Mouse (Mus musculus) Patski (cell line): ENCODE measurements around the gene Col4a3. TPM values are rescaled to one million over a fixed set of nuclear protein-coding genes. Genes with fewer than 3 reads are reported as not detected.

Source experiments
- ATAC-seq: fragments of 100-300 bp; one replicate; pipeline ENCODE4 v1.8.0; 2021
- CTCF ChIA-PET: fragments of 350-600 bp; sonication (Branson Sonifier 250); formaldehyde crosslinking; loops from one replicate; lab custom pipeline; 2022; ENCODE audit warnings: inconsistent platforms; lab: Charles Lee
- POLR2A ChIA-PET: fragments of 350-600 bp; sonication (Branson Sonifier 250); formaldehyde crosslinking; loops from one replicate; lab custom pipeline; 2022; ENCODE audit warnings: antibody characterized with exemption, inconsistent platforms; lab: Charles Lee
- DNase-seq: peaks from one replicate; pipeline ENCODE4 v3.0.0-alpha.2; 2011; ENCODE audit warnings: low read depth, low spot score
- H3K27me3 ChIP-seq: fragments of 371-371 bp; one replicate; pipeline ENCODE4 v1.5.1; 2021
- CTCF ChIP-seq: fragments of 100-300 bp; IDR thresholded peaks from one replicate; pipeline ENCODE4 v1.5.1; 2021
- in situ Hi-C: fragments of 300-500 bp; cut with MboI; formaldehyde crosslinking; loops from 3 replicates; pipeline ENCODE4 v1.11.1; 2018; ENCODE audit warnings: low pct_unique_long_range_greater_than_20kb, mixed read lengths
- polyA plus RNA-seq: library from polyadenylated mRNA; unstranded; gene quantifications from one replicate; pipeline ENCODE4 v1.2.3, GENCODE M21; 2021

The Col4a3 gene
- polyA plus RNA-seq, 1 experiment from 2014 or later = 70.1 TPM

DNA sequence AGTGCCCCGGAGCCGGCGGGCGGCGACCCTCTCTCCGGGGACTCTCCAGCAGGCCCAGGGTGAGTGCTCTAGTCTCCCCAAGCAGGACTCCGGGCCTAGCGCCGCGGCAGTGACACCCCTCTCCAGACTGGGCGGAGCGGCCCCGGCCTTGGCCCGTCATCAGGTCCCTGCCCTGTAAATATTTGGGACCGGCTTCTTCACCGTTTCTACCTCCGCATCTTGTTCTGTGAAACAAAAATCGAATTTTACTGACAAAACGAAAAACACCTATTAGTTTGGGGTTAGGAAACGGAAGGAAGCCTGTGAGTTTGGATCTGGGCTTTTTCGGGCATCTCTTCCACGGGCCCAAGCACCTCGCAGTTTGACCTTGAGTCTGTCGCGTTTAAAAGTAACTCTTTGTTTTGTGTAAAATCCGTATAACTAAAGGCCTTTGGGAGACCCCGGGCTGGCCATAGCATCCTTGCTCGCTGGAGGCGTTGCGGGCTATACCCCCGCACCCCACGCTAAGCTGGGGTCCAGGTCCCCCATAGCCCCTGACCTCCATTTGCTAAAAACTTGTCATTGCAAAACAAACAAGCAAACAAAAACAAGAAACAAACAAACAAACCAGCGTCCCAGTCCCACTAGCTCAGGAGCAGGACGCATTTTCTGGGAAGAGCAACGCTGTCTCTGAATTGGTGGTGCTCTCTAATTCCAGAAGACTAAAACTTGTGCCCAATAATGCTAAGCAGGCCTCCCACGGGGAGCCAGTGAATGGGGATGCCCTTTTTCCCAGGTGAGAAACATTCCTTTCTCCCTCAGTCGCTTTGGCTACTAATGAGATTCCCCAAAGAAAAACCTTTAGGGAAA is 138.5 kb downstream of the Col4a3 start:
- no peak for TF ChIP-seq CTCF
- POLR2A ChIA-PET = no interaction called here
- DNase-seq = no peak
- in situ Hi-C loops = no loop called here
- no peaks in the 10 kb centered on the region for H3K27me3 ChIP-seq
- CTCF ChIA-PET = interaction anchor here (0.6 kb wide), 1 partner anchor 265 kb away, joined by 3 read pairs; no protein-coding TSS in a partner anchor
- ATAC-seq = peak; percentile 85

GRCm38 (mm10) chr1:82725875-82726185 is 139.1 kb downstream of the Col4a3 start:
- POLR2A ChIA-PET = no interaction called here

GRCm38 (mm10) chr1:82726482-82726881 is 139.8 kb downstream of the Col4a3 start:
- POLR2A ChIA-PET = no interaction called here
- no peak for TF ChIP-seq CTCF

More at GRCm38 (mm10) chr1:82725875-82726185, 139.1 kb downstream of the Col4a3 start:
- CTCF ChIA-PET = interaction anchor here (0.6 kb wide), 1 partner anchor 265 kb away, joined by 3 read pairs; no protein-coding TSS in a partner anchor
- ATAC-seq = no peak
- no peak for DNase-seq
- TF ChIP-seq CTCF = no peak
- in situ Hi-C loops = no loop called here
- H3K27me3 ChIP-seq = no peaks in the 10 kb centered on the region

DNA sequence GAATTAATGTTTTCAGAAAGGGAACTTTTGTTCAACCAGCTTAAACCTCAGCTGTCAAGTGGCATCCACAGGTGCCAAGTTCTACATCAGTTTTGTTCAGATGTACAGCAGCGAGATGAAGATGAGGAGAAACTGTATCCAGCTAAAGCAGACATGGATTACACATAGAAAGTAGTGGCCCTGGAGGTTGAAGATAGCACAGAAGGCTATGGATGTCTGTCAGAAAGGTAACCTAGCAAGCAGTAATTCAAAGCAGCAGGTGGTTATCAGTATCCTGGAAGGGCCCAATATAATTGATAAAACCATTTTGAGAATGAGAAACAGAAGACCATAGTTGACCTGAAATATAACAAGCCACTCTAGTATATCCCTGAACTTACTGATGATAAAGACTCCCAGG is 146.6 kb downstream of the Col4a3 start:
- no peaks in the 10 kb centered on the region for H3K27me3 ChIP-seq
- in situ Hi-C loops = no loop called here
- no peak for DNase-seq
- no peak for ATAC-seq
- TF ChIP-seq CTCF = no peak
- ChIA-PET POLR2A (no interaction called here), CTCF (interaction anchor here (1.0 kb wide), 1 partner anchor 21 kb away, joined by 3 read pairs; no protein-coding TSS in a partner anchor)

More at GRCm38 (mm10) chr1:82726482-82726881, 139.8 kb downstream of the Col4a3 start:
- ATAC-seq (no peak), DNase-seq (no peak)
- CTCF ChIA-PET = interaction anchor here (1.7 kb wide), 1 partner anchor 85 kb away, joined by 4 read pairs; no protein-coding TSS in a partner anchor
- in situ Hi-C loops = no loop called here
- H3K27me3 ChIP-seq = no peaks in the 10 kb centered on the region

DNA sequence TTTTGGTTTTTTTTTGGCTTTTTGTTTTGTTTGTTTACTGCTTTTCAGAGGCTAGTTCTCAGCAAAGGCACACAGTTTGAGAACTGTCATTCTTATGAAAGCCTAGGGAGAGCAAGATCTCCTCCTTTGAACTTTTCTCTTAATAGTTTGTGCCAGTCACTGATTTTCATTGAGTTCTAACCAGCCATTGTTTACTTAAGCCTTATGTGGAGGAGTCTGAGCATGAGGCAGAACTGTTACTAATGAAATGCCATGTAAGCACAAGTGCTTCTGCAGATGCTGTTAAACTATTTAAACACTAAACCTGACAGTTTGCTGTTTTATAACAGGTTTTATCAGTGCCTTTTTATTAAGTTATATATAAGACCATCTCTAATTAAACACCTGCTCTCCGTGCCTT is 151.3 kb downstream of the Col4a3 start:
- ATAC-seq (no peak), DNase-seq (no peak)
- no peaks in the 10 kb centered on the region for H3K27me3 ChIP-seq
- ChIA-PET POLR2A (no interaction called here), CTCF (no interaction called here)
- TF ChIP-seq CTCF = no peak
- in situ Hi-C loops = no loop called here

DNA sequence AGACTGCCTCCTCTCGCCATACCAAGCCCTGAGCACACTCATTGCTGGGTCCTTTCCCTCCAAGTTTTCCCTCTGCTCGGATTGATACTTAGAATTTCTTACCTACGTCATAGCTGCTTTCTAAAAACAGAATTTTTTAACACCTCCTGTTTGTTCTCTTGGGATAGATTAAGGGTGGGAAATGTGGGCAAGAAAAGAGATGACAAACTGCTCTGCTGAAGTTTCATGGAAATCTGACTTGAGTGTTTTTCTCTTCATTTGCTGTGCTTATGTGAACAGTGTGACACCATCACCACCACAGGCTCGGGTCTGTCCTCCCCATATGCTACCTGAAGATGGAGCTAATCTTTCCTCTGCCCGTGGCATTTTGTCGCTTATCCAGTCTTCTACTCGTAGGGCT is 154.8 kb downstream of the Col4a3 start:
- H3K27me3 ChIP-seq = no peaks in the 10 kb centered on the region
- ChIA-PET POLR2A (no interaction called here), CTCF (no interaction called here)
- no peak for ATAC-seq
- in situ Hi-C loops = no loop called here
- TF ChIP-seq CTCF = no peak
- no peak for DNase-seq

DNA sequence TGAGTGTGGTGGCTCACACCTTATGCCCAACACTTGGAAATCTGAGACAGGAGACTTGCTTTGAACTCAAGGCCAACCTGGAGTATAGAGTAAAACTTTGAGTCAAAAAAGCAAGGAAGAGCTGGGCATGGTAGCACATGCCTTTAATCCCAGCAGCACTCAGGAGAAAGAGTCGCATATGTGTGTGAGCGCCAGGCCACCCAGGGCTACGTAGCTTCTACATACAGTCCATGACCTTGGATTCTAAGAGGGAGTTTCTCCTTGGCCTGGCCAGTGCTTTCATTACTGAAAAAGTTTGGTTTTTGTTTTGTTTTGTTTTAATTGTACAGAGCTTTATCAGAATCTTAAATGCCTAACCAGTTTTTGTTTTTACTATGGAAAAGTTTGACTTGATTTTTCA is 157.2 kb downstream of the Col4a3 start:
- in situ Hi-C loops = no loop called here
- TF ChIP-seq CTCF = no peak
- POLR2A ChIA-PET = no interaction called here
- no peak for DNase-seq
- no peak for ATAC-seq
- no peaks in the 10 kb centered on the region for H3K27me3 ChIP-seq
- CTCF ChIA-PET = interaction anchor here (1.0 kb wide), 1 partner anchor 21 kb away, joined by 3 read pairs; no protein-coding TSS in a partner anchor

- no peaks in the 10 kb centered on the region for H3K27me3 ChIP-seq
- ATAC-seq (no peak), DNase-seq (no peak)
- POLR2A ChIA-PET = interaction anchor here (0.9 kb wide), 1 partner anchor 10 kb away, joined by 3 read pairs; no protein-coding TSS in a partner anchor
- TF ChIP-seq CTCF = no peak
- CTCF ChIA-PET = no interaction called here
- in situ Hi-C loops = no loop called here
These were observed 159.7 kb downstream of the Col4a3 start for GRCm38 (mm10) chr1:82746408-82746807.

DNA sequence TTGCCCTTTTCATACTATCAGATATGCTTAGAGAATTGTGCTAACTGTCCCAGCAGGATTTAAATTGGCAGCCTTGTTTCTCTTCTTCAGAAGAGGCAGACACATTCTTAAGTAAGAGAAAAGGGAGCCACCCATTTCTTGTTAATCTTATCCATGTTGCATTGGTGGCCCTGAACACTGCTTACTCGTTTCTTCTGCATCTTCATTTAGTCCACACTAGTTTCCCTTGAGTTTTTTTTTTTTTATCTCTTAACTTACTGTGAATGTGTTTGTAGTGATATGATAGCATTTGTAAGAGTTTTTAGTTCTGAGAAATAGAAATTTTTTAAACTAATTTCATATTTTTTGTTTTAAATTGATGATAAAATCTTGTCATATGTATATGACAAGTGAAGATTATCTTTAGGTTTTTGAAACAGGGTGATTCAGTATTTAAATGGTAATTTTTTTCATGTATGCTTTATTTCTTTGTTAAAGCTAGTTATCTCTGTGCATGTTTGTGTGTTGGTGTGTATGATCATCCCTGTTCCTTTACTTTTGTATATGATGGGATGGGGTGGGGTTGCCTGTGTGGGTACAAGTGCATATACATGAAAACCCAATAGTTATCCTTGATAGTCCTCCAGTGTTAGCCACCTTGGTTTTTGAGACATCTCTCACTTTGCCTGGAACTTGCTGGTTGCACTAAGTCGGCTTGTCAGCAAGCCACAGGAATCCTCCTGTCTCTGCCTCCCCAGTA is 161.2 kb downstream of the Col4a3 start:
- in situ Hi-C loops = no loop called here
- CTCF ChIA-PET = interaction anchor here (1.3 kb wide), 1 partner anchor 13 kb away, joined by 3 read pairs; no protein-coding TSS in a partner anchor
- no peak for ATAC-seq

GRCm38 (mm10) chr1:82759520-82759919 is 172.8 kb downstream of the Col4a3 start:
- ChIA-PET POLR2A (no interaction called here), CTCF (interaction anchor here (1.0 kb wide), 1 partner anchor 28 kb away, joined by 3 read pairs; no protein-coding TSS in a partner anchor)
- TF ChIP-seq CTCF = peak; percentile 64
- H3K27me3 ChIP-seq = no peaks in the 10 kb centered on the region
- in situ Hi-C loops = no loop called here
- DNase-seq (no peak), ATAC-seq (no peak)

More for the DNA sequence above, 161.2 kb downstream of the Col4a3 start:
- POLR2A ChIA-PET = no interaction called here
- no peak for TF ChIP-seq CTCF
- DNase-seq = no peak
- no peaks in the 10 kb centered on the region for H3K27me3 ChIP-seq
